Mouse (Mus musculus) adrenal gland, postnatal 14 days (tissue): ENCODE measurements around the gene Osbpl10. TPM values are rescaled to one million over a fixed set of nuclear protein-coding genes. Genes with fewer than 3 reads are reported as not detected.

Experiments used
- DNase-seq: peaks from one replicate; pipeline ENCODE4 v3.0.0; 2021; ENCODE audit warnings: mixed read lengths
- total RNA-seq: library from RNA; stranded (reverse); gene quantifications from 2 replicates; pipeline ENCODE4 v1.2.3, GENCODE M21; 2021

Osbpl10 gene
- total RNA-seq, 1 experiment from 2014 or later, result 6.8 TPM

GRCm38 (mm10) chr9:115274806-115275205 is 296.4 kb downstream of the Osbpl10 start:
- DNase-seq, result no peak

- DNase-seq, result no peak
These were observed 300.3 kb downstream of the Osbpl10 start for GRCm38 (mm10) chr9:115278641-115279040.

Other genes with a start within 250 kb of the Osbpl10 start
- 57.6 and 58.5 TPM in 2 replicates for gene Cmtm6, start 247.5 kb upstream of the Osbpl10 start, total RNA-seq
- 32.0 and 36.7 TPM in 2 replicates for gene Cmtm7, start 196.7 kb upstream of the Osbpl10 start, total RNA-seq
- gene Cmtm8, start 134.4 kb upstream of the Osbpl10 start, total RNA-seq, result 9.0 and 16.9 TPM in 2 replicates
- gene Gpd1l, start 44.6 kb upstream of the Osbpl10 start, total RNA-seq, result 27.2 and 28.3 TPM in 2 replicates
- 51.1 and 57.4 TPM in 2 replicates for gene Rps27rt, start 4.2 kb downstream of the Osbpl10 start, total RNA-seq